21 mouse cellular contexts compared by ENCODE assay signal in the genomic region with DNA sequence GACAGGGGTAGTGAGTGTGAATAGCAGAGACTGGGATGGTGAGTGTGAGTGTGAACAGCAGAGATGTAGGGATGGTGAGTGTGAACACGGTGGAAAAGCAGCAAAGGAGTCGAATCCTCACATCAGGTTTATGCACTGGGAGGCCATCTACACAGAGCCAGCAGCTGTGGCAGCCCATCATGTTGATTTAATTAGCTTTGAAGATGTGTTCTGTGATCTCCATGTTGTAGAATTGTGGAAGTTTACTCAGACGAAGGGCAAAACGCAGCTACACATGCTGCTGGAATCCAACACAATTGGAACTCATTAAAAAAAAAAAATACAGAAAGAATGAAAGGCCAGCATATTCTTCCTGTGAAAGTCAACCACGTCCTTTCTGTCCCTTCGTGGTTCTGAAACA.
A peak's percentile ranks its signal among the peaks of the same experiment; 100 is the strongest.
DNase-seq lines count a peak whose midpoint lies in the region; ATAC-seq lines count a peak whose summit lies in the region.
"Had no signal": no experiment of that assay in that cellular context is flagged by ENCODE, and none has a peak within 500 bp of the region (broad histone marks: within the 10 kb centered on the region; RNA-seq: fewer than 3 reads in every experiment).

No protein-coding gene starts in this region.

- H3K27ac ChIP-seq in embryonic facial prominence, embryonic 11.5 days (replicated peaks; ENCODE audit: low read depth, low read length): 0 out of 2 replicates have a peak overlapping the region, but pooled peaks have one; percentile 13
- peak overlapping the region; percentile 66; the same call in 1 of the 2 replicates for H3K27ac ChIP-seq in embryonic facial prominence, embryonic 15.5 days (replicated peaks)
- H3K27ac ChIP-seq: forebrain, embryonic 12.5 days; heart, embryonic 10.5 days; hindbrain, embryonic 12.5 days had no signal

- no peak for ATAC-seq in megakaryocyte, adult 5-6 weeks (ENCODE audit: poor library complexity, severe bottlenecking)
- no peak for ATAC-seq in embryonic facial prominence, embryonic 11.5 days (replicated peaks; ENCODE audit: insufficient number of reproducible peaks, low FRiP score, low TSS enrichment, low read depth)
- ATAC-seq in embryonic facial prominence, embryonic 15.5 days (ENCODE audit: insufficient number of reproducible peaks, low FRiP score, low TSS enrichment, low read depth): no peak
- no peak for ATAC-seq in erythroid progenitor cell, adult 5-6 weeks (replicated peaks; ENCODE audit: low FRiP score, poor library complexity, severe bottlenecking)
- ATAC-seq: forebrain, embryonic 16.5 days; hindbrain, embryonic 16.5 days; inflammation-experienced regulatory T-cells, adult 6 months had no signal

- no peaks in the 10 kb centered on the region for H3K27me3 ChIP-seq in megakaryocyte, embryonic 14.5 days (replicated peaks)
- no peaks in the 10 kb centered on the region for H3K27me3 ChIP-seq in embryonic facial prominence, embryonic 11.5 days (ENCODE audit: control insufficient read depth, insufficient read depth, low read length)
- no peaks in the 10 kb centered on the region for H3K27me3 ChIP-seq in embryonic facial prominence, embryonic 15.5 days
- H3K27me3 ChIP-seq: forebrain, embryonic 12.5 days; hindbrain, embryonic 12.5 days had no signal

- DNase-seq in embryonic facial prominence, embryonic 11.5 days (ENCODE audit: low spot score): peak; percentile 59
- no peak for DNase-seq in cerebellum, postnatal 4 days (ENCODE audit: low spot score in 2 of 2)
- DNase-seq: adrenal gland, postnatal 10 days; cerebellum, adult 18-20 months; cerebellum, adult 9-11 months; cerebellum, postnatal 36 days; gastrocnemius, postnatal 10 days; heart, adult 18-20 months; heart, postnatal 10 days; heart, postnatal 4 days; kidney, adult 11 months had no signal

- H3K36me3 ChIP-seq in megakaryocyte, embryonic 14.5 days (replicated peaks; ENCODE audit: low read length): no peaks in the 10 kb centered on the region
- H3K36me3 ChIP-seq in embryonic facial prominence, embryonic 11.5 days (replicated peaks; ENCODE audit: control insufficient read depth, insufficient read depth, low read depth, low read length): no peaks in the 10 kb centered on the region
- H3K36me3 ChIP-seq in embryonic facial prominence, embryonic 15.5 days: no peaks in the 10 kb centered on the region
- H3K36me3 ChIP-seq: forebrain, embryonic 12.5 days; heart, embryonic 10.5 days; hindbrain, embryonic 12.5 days had no signal

- WGBS in embryonic facial prominence, embryonic 11.5 days: 18% methylated on average over 6 of the region's 6 CpGs
- WGBS in embryonic facial prominence, embryonic 15.5 days: 16% methylated on average over 6 of the region's 6 CpGs

- H3K9me3 ChIP-seq in megakaryocyte, embryonic 14.5 days: peaks cover 37% of the 10 kb centered on the region
- no peaks in the 10 kb centered on the region for H3K9me3 ChIP-seq in embryonic facial prominence, embryonic 11.5 days (replicated peaks; ENCODE audit: control insufficient read depth, low read length)
- H3K9me3 ChIP-seq in embryonic facial prominence, embryonic 15.5 days (replicated peaks): no peaks in the 10 kb centered on the region
- H3K9me3 ChIP-seq: forebrain, embryonic 12.5 days; heart, embryonic 10.5 days; hindbrain, embryonic 12.5 days had no signal

- H3K4me2 ChIP-seq in embryonic facial prominence, embryonic 11.5 days (ENCODE audit: low read depth, low read length): no peak overlapping the region
- no peak overlapping the region for H3K4me2 ChIP-seq in embryonic facial prominence, embryonic 15.5 days (replicated peaks)
- H3K4me2 ChIP-seq: forebrain, embryonic 12.5 days; hindbrain, embryonic 12.5 days had no signal

- no peaks in the 10 kb centered on the region for H3K4me1 ChIP-seq in megakaryocyte, embryonic 14.5 days
- H3K4me1 ChIP-seq in embryonic facial prominence, embryonic 11.5 days (ENCODE audit: control insufficient read depth, insufficient read depth, low read length): no peaks in the 10 kb centered on the region
- H3K4me1 ChIP-seq in embryonic facial prominence, embryonic 15.5 days: peaks cover 8% of the 10 kb centered on the region; the same call in 1 of the 2 replicates
- H3K4me1 ChIP-seq: heart, embryonic 10.5 days; hindbrain, embryonic 12.5 days had no signal

- H3K9ac ChIP-seq in embryonic facial prominence, embryonic 11.5 days (replicated peaks; ENCODE audit: low read length): no peak overlapping the region
- no peak overlapping the region for H3K9ac ChIP-seq in embryonic facial prominence, embryonic 15.5 days
- H3K9ac ChIP-seq: forebrain, embryonic 12.5 days; hindbrain, embryonic 12.5 days had no signal

- H3K4me3 ChIP-seq in megakaryocyte, embryonic 14.5 days (replicated peaks): peak overlapping the region; percentile 14
- no peak overlapping the region for H3K4me3 ChIP-seq in embryonic facial prominence, embryonic 11.5 days (ENCODE audit: low read depth, low read length)
- H3K4me3 ChIP-seq in embryonic facial prominence, embryonic 15.5 days (replicated peaks): no peak overlapping the region
- H3K4me3 ChIP-seq: forebrain, embryonic 12.5 days; heart, embryonic 10.5 days; hindbrain, embryonic 12.5 days had no signal
